In genomic region chr5:124190146-124190870, GRCm38 (mm10) we compare ENCODE assay signal across 18 mouse cellular contexts. TPM values are rescaled to one million over a fixed set of nuclear protein-coding genes. Genes with fewer than 3 reads are reported as not detected.
DNase-seq lines count a peak whose midpoint lies in the region; ATAC-seq lines count a peak whose summit lies in the region.
"Had no signal": no experiment of that assay in that cellular context is flagged by ENCODE, and none has a peak within 500 bp of the region (broad histone marks: within the 10 kb centered on the region; RNA-seq: fewer than 3 reads in every experiment).

No protein-coding gene starts in this region.

- DNase-seq in heart, postnatal 4 days, result no peak
- DNase-seq in liver, embryonic 13.5 days, result no peak
- DNase-seq in liver, embryonic 11.5 days (ENCODE audit: low spot score), result no peak
- DNase-seq in adipocyte (ENCODE audit: low spot score), result peak; percentile 57
- no peak for DNase-seq in urinary bladder, postnatal 4 days (ENCODE audit: low spot score in 2 of 2)
- DNase-seq: adrenal gland, postnatal 10 days; cerebellum, adult 18-20 months; cerebellum, postnatal 36 days; gastrocnemius, postnatal 14 days; kidney, adult 9 months; kidney, postnatal 36 days; thymus, postnatal 14 days had no signal

- H3K9ac ChIP-seq in heart, embryonic 12.5 days, result peak overlapping the region; percentile 46; the same call in 1 of the 2 replicates
- 0 out of 2 replicates have a peak overlapping the region, but pooled peaks have one; percentile 15 for H3K9ac ChIP-seq in liver, embryonic 13.5 days
- H3K9ac ChIP-seq in liver, embryonic 11.5 days (ENCODE audit: low read depth, low read length), result no peak overlapping the region
- peak overlapping the region; percentile 3; the same call in 1 of the 2 replicates for H3K9ac ChIP-seq in heart, embryonic 16.5 days (ENCODE audit: low read length)
- H3K9ac ChIP-seq: embryonic facial prominence, embryonic 12.5 days; limb, embryonic 15.5 days had no signal

- H3K9me3 ChIP-seq in heart, embryonic 12.5 days (replicated peaks), result no peaks in the 10 kb centered on the region
- H3K9me3 ChIP-seq in liver, embryonic 13.5 days (replicated peaks), result no peaks in the 10 kb centered on the region
- H3K9me3 ChIP-seq in liver, embryonic 11.5 days (ENCODE audit: control insufficient read depth, low read length), result no peaks in the 10 kb centered on the region
- H3K9me3 ChIP-seq in heart, embryonic 16.5 days (replicated peaks; ENCODE audit: control insufficient read depth, low read length), result no peaks in the 10 kb centered on the region
- H3K9me3 ChIP-seq: embryonic facial prominence, embryonic 12.5 days; hindbrain, embryonic 13.5 days; limb, embryonic 15.5 days had no signal

- peak overlapping the region; percentile 26 for H3K27ac ChIP-seq in heart, embryonic 12.5 days (ENCODE audit: poor library complexity, severe bottlenecking)
- H3K27ac ChIP-seq in liver, embryonic 13.5 days, result peak overlapping the region; percentile 43; the same call in 1 of the 2 replicates
- no peak overlapping the region; the same call in 1 of the 2 replicates for H3K27ac ChIP-seq in liver, embryonic 11.5 days (ENCODE audit: low read depth, low read length)
- peak overlapping the region; percentile 25 for H3K27ac ChIP-seq in heart, embryonic 16.5 days (ENCODE audit: low read length)
- H3K27ac ChIP-seq: embryonic facial prominence, embryonic 12.5 days; hindbrain, embryonic 13.5 days; limb, embryonic 15.5 days had no signal

- ATAC-seq in heart, embryonic 12.5 days (ENCODE audit: insufficient number of reproducible peaks, low FRiP score), result no peak
- no peak for ATAC-seq in liver, embryonic 13.5 days (ENCODE audit: low read depth)
- no peak for ATAC-seq in liver, embryonic 11.5 days (replicated peaks; ENCODE audit: low FRiP score)
- no peak for ATAC-seq in heart, embryonic 16.5 days (replicated peaks; ENCODE audit: extremely low read depth, insufficient read depth, low FRiP score)
- ATAC-seq: lung, postnatal 0 days had no signal

- H3K27me3 ChIP-seq in heart, embryonic 12.5 days (replicated peaks), result no peaks in the 10 kb centered on the region
- no peaks in the 10 kb centered on the region for H3K27me3 ChIP-seq in liver, embryonic 13.5 days
- H3K27me3 ChIP-seq in liver, embryonic 11.5 days (replicated peaks; ENCODE audit: control insufficient read depth, insufficient read depth, low read length), result no peaks in the 10 kb centered on the region
- H3K27me3 ChIP-seq in heart, embryonic 16.5 days (ENCODE audit: control insufficient read depth, insufficient read depth, low read length), result no peaks in the 10 kb centered on the region
- H3K27me3 ChIP-seq: hindbrain, embryonic 13.5 days; limb, embryonic 15.5 days had no signal

- no peak overlapping the region for H3K4me2 ChIP-seq in heart, embryonic 12.5 days
- no peak overlapping the region for H3K4me2 ChIP-seq in liver, embryonic 13.5 days
- no peak overlapping the region for H3K4me2 ChIP-seq in liver, embryonic 11.5 days
- H3K4me2 ChIP-seq in heart, embryonic 16.5 days (ENCODE audit: low read depth, low read length), result no peak overlapping the region
- H3K4me2 ChIP-seq: embryonic facial prominence, embryonic 12.5 days; hindbrain, embryonic 13.5 days; limb, embryonic 15.5 days had no signal

- peaks cover 94% of the 10 kb centered on the region for H3K4me1 ChIP-seq in heart, embryonic 12.5 days (replicated peaks)
- peaks cover 70% of the 10 kb centered on the region for H3K4me1 ChIP-seq in liver, embryonic 13.5 days (replicated peaks)
- H3K4me1 ChIP-seq in liver, embryonic 11.5 days (replicated peaks; ENCODE audit: control insufficient read depth, insufficient read depth, low read length), result peaks cover 45% of the 10 kb centered on the region
- H3K4me1 ChIP-seq in heart, embryonic 16.5 days (ENCODE audit: control insufficient read depth, insufficient read depth, low read length), result peaks cover 86% of the 10 kb centered on the region

- WGBS in heart, embryonic 12.5 days, result 73% methylated on average over 10 of the region's 10 CpGs
- 77% methylated on average over 10 of the region's 10 CpGs for WGBS in liver, embryonic 13.5 days (ENCODE audit: insufficient replicate concordance)
- WGBS in liver, embryonic 11.5 days, result 90% methylated on average over 10 of the region's 10 CpGs
- 66% methylated on average over 10 of the region's 10 CpGs for WGBS in heart, embryonic 16.5 days

- H3K4me3 ChIP-seq in heart, embryonic 12.5 days, result no peak overlapping the region
- H3K4me3 ChIP-seq in liver, embryonic 13.5 days (replicated peaks), result no peak overlapping the region
- no peak overlapping the region for H3K4me3 ChIP-seq in liver, embryonic 11.5 days (ENCODE audit: low read depth, low read length)
- no peak overlapping the region for H3K4me3 ChIP-seq in heart, embryonic 16.5 days (ENCODE audit: low read length)
- H3K4me3 ChIP-seq: embryonic facial prominence, embryonic 12.5 days; hindbrain, embryonic 13.5 days; limb, embryonic 15.5 days had no signal

- H3K36me3 ChIP-seq in heart, embryonic 12.5 days, result no peaks in the 10 kb centered on the region
- no peaks in the 10 kb centered on the region for H3K36me3 ChIP-seq in liver, embryonic 13.5 days
- no peaks in the 10 kb centered on the region for H3K36me3 ChIP-seq in liver, embryonic 11.5 days (ENCODE audit: control insufficient read depth, insufficient read depth, low read length)
- no peaks in the 10 kb centered on the region for H3K36me3 ChIP-seq in heart, embryonic 16.5 days (ENCODE audit: control insufficient read depth, insufficient read depth)
- H3K36me3 ChIP-seq: embryonic facial prominence, embryonic 12.5 days; hindbrain, embryonic 13.5 days; limb, embryonic 15.5 days had no signal

RNA-seq across cellular contexts. Expression of gene Pitpnm2, which starts 59.3 kb away (rescaled TPM):
- 7.5 and 7.8 TPM in 2 replicates for polyA plus RNA-seq in heart, embryonic 12.5 days (2016; fragmentation: Nextera tagmentation; extraction: Ambion mirVana)
- total RNA-seq in heart, postnatal 4 days (2021), result 10 to 100 TPM; 45.9 to 52.2 TPM
- polyA plus RNA-seq in liver, embryonic 13.5 days (2015; fragmentation: Nextera tagmentation; extraction: Ambion mirVana), result 1.3 and 1.4 TPM in 2 replicates
- 5.1 and 5.9 TPM in 2 replicates for polyA plus RNA-seq in liver, embryonic 11.5 days (2014; fragmentation: Nextera tagmentation; extraction: Ambion mirVana)
- 6.9 and 7.3 TPM in 2 replicates for polyA plus RNA-seq in heart, embryonic 16.5 days (2015; fragmentation: Nextera tagmentation; extraction: Ambion mirVana)
